Mouse (Mus musculus) liver, postnatal 0 days (tissue): ENCODE measurements around the gene Faim2.

ENCODE experiments used
- CTCF ChIP-seq: sonication (generic); IDR thresholded peaks from 2 replicates; pipeline ENCODE4 v1.5.1; 2016; ENCODE audit warnings: antibody characterized with exemption, low read depth
- EP300 ChIP-seq: IDR thresholded peaks from 2 replicates; pipeline ENCODE4 v1.6.1; 2016; ENCODE audit warnings: antibody characterized with exemption, low read depth, mild to moderate bottlenecking

- no peak for TF ChIP-seq CTCF
- no peak for TF ChIP-seq EP300
Measured at GRCm38 (mm10) chr15:99457606-99458401, 70.2 kb downstream of the Faim2 start, which contains the start of gene Nckap5l.
